Mouse (Mus musculus): ENCODE data around the gene Cpd.

DNA sequence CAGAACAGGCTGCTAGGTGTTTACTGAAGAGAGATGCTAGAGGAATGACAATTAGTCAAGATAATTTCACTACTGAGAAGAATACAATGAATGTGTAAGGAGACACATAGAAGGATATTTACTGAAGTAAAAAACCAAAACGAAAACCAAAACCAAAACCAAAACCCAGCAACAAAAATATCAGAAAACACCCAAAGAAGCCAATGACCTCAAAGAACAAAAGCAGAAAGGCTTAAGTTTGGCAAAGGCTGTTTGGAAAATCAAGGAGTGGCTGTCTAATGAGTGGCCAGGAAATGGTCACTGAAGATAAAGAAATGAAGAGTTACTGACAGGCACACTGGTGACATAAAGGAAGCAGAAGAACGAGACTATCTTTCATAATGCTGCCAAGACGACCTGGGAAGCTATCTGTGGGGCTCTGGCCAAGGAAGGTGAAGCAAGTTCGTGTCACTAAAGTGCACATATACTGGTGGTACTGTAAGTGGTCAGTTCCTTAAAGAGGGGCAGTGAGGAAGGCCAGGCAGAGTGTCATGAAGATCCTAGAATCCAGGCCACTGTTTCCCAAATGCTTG lies 111.0 kb downstream of the Cpd start:
- TF ChIP-seq CTCF (IDR thresholded peaks at IDR 0.05; ENCODE audit: control insufficient read depth, insufficient read depth, low read length) (no peak), POLR2A (IDR thresholded peaks at IDR 0.05; ENCODE audit: borderline replicate concordance, control insufficient read depth, low read depth, low read length) (no peak)
